Mouse (Mus musculus) 416B (cell line): Measurements from ENCODE around the gene Znhit2.

ENCODE experiments used
- DNase-seq: peaks from one replicate; pipeline ENCODE4 v3.0.0; 2011; ENCODE audit warnings: low read depth

Gene Znhit2

DNA sequence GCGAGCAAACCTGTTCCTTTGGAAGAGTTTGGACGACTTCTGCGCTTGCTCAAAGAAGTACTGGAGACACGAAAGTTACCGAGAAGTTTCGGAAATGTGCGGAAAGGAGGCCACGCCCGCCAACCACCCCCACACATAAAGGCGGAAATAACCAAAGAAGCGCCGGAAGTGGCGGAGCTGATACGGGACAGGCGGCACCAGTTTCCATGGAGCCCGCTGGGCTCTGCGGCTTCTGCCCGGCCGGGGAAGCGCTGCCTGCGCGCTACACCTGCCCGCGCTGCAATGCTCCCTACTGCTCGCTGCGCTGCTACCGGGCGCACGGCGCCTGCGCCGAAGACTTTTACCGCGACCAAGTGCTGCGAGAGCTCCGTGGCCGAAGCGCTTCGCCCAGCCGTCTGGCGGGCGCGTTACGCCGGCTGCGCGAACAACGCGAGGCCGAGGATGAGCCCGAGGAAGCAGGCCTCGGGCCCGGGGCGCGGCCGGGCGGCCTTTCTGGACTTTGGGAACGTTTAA, at the start of gene Znhit2:
Gene Znhit2, plus strand, starts transcription at position 172 of the 513 bp plus-strand sequence.
- peak; percentile 95 for DNase-seq

DNA sequence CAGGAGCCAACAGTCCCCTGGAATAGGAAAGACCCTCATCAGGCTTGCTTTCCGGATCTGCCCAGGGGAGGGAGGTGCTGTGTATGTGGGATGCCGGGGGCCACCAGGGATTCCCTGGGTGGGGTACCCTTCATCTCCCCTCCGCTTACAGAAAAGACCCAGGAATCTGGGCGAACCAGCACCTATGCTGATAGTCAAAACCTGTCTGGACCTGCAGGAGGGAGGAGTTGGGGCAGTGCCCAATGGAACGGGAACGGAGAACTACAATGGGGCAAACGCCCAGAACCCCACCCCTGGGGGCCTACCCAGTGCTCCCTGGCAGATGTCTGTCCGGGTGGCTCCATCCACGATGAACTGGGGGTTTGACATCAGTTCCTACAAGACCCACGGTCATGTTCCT, 47.3 kb upstream of the Znhit2 start:
- DNase-seq: no peak

DNA sequence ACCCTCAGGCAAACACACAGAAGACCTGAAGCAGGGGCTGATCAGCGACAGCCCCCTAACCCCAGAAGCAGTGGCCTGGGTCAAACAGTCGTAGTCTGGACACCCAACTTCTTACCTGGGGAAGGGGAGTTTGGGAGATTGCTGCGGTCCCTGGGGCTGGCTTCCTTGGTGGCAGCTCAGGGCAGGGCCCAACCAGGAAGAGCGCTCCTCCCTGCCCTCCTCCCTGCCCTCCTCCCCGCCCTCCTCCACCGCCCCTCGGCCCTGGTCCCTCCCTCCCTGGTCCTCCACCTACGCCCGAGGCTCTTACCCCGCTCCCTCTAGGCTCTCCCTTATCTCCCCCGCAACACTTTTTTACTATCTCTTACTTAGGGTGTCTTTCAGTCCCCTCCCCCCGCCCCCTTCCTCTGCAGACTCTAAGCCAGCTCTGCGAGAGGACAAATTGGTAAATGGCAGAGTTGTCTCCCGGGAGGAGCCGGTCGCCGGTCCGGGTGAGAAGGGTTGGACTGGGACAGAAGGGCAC, 45.9 kb upstream of the Znhit2 start:
- DNase-seq: peak; percentile 74

DNA sequence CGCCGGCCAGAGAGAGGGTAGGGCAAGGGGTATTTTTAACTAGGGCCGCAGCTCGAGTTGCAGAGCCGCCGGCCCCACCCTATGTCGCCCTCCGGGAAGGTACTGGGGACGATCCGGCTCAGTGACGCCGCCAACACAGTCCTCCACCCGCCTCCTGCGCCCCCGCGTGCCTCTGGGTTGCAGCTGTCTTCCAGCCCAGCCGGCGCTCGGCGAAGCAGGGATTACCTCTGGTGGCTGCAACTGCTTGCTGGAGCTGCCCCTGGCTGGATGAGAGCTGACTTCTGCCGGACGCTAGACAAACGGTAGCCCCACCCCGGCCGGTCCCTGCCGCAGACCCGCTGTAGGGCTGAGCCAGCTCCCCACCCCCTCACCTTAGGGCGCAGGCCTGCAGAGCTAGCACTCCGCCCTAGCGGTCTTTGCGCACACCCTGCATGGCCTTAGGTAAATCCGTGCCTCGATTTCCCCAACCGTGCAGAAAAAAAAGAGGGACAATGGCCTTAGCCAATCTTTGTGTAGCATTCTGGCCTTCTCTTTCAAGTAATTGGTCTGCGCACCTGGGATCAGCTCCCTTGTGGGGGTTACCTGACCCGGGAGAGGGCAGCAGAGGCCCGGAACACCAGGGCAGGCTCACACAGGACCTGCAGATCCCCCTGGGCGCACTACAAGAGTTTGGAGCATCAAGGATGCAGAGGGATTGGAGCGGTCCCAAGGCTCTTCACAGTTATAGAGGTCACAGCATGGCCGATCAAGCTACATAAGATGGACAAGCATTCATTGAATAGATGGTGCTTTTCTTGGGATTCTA, 45.3 kb upstream of the Znhit2 start, which contains the start of gene Capn1:
Gene Capn1, minus strand, starts transcription at position 387 of the 805 bp plus-strand sequence.
- DNase-seq: peak; percentile 72

- peak; percentile 60 for DNase-seq
Observed at GRCm38 (mm10) chr19:6016532-6016931, 44.5 kb upstream of the Znhit2 start.

- DNase-seq: peak; percentile 95
Observed at GRCm38 (mm10) chr19:6018142-6019089, 42.6 kb upstream of the Znhit2 start.

DNA sequence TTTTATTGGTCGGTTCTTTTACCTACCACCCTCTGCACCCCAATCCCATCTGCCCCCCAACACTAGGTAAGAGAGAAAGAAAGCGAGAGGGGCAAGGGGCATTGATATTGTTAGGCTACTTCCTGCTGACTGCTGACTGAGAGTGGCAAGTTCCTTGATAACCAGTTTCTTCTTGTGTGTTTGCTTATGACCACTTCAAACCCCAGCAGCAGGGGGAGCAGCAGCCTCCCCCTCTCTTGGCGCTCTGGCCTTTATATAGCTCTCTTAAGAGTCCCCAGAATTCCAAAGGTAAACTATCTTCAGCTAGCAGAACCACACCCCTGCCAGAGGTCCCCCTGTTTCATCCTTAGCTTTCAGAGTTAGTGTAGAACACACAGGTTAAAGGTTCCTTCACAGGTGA, 40.7 kb upstream of the Znhit2 start:
- peak; percentile 73 for DNase-seq

GRCm38 (mm10) chr19:6023059-6023458, 37.9 kb upstream of the Znhit2 start:
- DNase-seq: no peak

DNA sequence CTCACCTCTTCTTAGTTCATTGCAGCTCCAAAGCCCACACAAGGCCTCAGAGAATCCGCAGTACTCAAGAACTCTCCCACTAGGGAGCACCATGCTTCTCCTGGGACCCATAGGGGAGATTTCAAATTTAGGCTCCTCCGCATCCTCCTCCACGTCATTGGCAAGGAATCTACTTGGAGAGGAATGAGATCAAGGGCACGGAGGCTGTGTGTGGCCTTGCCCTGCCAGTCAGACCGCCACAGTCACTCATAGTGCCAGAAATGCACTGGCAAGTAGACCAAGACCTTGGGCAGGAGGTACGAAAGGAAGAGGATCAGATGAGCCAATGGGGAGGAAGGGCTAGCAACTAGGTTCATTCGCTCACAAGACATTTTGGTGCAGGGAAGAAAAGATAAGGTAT, 37.1 kb upstream of the Znhit2 start:
- no peak for DNase-seq

DNA sequence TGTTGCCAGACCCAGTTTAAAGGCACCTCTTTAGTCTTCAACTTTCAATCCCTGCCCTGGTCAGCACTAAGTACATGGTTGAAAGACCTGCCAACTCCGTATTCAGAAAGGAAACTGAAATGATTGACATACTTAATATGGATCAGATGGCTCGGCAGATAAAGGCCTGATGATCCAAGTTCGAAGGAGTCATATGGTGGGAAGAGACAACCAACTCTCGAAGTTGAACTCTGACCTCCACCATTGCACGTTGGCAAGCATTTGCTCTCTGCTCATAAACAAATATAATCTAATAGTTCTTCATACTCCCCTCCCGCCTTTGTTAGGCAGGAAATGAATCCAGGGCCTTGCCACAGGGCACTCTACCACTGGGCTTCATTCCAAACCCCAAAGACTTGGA, 32.0 kb upstream of the Znhit2 start:
- DNase-seq: no peak

DNA sequence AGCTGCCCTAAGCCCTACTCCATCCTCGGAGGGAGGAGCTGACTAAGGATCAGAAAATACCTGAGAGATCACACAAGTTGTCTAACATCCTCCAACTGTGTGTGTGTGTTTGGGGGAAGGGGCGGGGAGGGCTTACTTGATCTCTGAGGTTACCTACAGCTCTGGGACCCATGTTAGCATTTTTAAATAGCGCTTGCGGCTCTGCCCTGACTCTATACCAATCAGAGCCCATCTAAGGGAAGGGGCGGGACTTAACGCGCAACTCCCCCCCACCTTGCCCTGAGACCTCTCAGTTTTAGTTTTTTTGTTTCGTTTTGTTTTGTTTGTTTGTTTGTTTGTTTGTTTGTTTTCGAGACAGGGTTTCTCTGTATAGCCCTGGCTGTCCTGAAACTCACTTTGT, 31.6 kb upstream of the Znhit2 start:
- DNase-seq: no peak

- no peak for DNase-seq
Observed at GRCm38 (mm10) chr19:6030520-6031280, 30.3 kb upstream of the Znhit2 start.

DNA sequence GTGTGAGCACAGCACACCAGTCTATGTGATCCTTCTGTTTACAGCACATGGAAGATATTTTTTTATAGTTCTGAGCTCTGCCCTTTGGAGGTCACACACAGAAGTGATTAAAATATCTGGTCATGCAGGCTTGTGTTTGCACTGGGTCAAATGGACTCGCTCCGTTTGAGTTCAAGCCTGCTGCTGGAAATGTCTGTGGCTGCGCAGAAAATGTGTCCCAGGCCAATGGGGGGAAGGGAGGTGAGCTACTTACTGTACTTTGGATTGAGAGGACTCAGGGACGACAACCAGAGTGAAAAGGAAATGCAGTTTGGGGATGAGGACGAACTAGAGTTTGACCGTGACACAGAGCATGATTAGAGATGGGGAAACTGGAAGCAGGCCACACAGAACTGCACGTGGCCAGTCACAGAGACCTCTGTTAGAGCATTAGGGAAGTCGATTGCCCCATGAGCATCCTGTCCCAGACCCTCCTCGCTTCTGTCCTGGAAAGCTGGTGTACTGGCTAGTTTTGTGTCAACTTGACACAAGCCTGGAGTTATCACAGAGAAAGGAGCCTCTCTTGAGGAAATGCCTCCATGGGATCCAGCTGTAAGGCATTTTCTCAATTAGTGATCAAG, 24.9 kb upstream of the Znhit2 start:
- DNase-seq: no peak

DNA sequence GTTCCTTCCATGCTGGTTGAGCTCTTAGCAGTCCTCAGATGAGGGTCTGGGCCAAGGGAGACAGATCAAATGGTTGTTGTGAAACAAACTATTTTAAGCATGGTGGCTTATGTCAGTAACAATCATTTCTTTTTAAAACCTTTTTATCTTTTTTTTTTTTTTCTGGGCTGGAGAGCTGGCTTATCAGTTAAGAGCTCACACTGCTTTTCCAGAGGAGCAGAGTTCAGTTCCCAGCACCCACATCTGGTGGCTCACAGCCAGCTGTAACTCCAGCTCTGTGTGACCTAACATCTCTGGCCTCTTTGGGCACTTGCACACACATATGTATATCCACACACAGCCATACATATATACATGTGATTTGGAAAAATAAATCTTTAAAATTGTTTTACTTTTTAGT, 23.3 kb upstream of the Znhit2 start:
- no peak for DNase-seq

GRCm38 (mm10) chr19:6038326-6038725, 22.7 kb upstream of the Znhit2 start:
- no peak for DNase-seq

DNA sequence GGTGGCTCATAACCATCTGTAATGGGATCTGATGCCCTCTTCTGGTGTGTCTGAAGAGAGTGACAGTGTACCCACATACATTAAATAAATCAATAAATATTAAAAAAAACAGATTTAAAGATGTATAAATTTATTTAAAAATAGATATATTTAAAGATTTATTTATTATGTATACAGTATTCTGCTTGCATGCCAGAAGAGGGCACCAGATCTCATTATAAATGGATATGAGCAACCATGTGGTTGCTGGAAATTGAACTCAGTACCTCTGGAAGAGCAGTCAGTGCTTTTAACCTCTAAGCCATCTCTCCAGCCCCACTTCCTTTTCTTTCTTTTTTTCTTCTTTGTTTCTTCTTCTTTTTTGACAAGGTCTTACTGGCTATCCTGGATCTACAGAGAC, 21.0 kb upstream of the Znhit2 start:
- peak; percentile 44 for DNase-seq

- no peak for DNase-seq
Observed at GRCm38 (mm10) chr19:6042293-6042692, 18.7 kb upstream of the Znhit2 start.

GRCm38 (mm10) chr19:6044102-6044501, 16.9 kb upstream of the Znhit2 start:
- peak; percentile 86 for DNase-seq

- DNase-seq: peak; percentile 85
Observed at GRCm38 (mm10) chr19:6045366-6046293, 15.4 kb upstream of the Znhit2 start.
